ENCODE assay signal across 8 mouse cellular contexts in the genomic region with DNA sequence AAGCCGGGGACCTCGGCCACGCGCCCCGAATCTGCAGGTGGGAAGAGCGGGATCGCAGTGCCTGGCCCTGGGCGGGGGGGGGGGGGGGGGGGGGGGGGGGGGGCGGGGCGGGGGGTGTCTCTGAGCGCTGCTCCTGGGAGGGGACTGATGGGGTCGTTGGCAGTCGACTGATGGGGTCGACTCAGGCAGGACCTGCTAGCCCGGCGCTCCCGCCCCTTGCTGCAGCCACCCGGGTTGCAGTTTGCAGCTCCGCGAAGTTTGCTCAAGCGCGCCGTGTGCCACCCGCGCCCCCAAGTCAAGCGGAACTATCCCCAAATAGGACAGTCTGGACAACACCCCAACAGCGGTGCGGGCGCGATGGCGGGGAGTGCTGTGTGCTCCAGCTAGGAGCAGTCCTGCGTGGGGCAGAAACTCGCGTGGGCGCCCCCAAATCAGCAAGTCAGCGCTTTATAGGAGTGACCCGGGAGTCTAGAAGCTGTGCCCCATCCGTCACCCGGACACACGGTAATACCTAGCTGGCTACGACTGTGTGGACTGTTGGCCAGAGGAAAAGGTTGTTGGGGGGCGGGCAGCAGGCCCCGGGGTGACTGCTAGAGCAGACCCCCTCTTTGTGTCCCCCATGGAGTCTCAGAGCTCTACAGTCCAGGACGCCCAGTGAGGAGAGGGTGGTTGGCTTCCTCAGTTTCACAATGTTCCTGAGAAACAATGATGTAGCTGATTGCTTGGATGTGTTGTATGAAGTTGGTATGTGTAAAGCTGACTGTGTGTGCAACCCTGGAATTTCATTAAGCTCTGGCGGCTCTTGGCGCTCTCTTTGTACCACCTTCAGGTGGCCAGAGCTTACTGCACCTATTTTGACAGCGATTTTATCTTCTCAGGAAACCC. TPM values are rescaled to one million over a fixed set of nuclear protein-coding genes. Genes with fewer than 3 reads are reported as not detected.
A peak's percentile ranks its signal among the peaks of the same experiment; 100 is the strongest.
DNase-seq lines count a peak whose midpoint lies in the region; ATAC-seq lines count a peak whose summit lies in the region.

No protein-coding gene starts in this region.

- peak overlapping the region; percentile 72 for H3K4me3 ChIP-seq in embryonic facial prominence, embryonic 13.5 days
- H3K4me3 ChIP-seq in heart, embryonic 10.5 days = peak overlapping the region; percentile 71
- H3K4me3 ChIP-seq in kidney, embryonic 14.5 days (ENCODE audit: low read length) = peak overlapping the region; percentile 73
- H3K4me3 ChIP-seq in liver, embryonic 13.5 days (replicated peaks) = peak overlapping the region; percentile 57

- H3K27ac ChIP-seq in embryonic facial prominence, embryonic 13.5 days = peak overlapping the region; percentile 95
- H3K27ac ChIP-seq in heart, embryonic 10.5 days = peak overlapping the region; percentile 85
- H3K27ac ChIP-seq in kidney, embryonic 14.5 days (ENCODE audit: low read depth, low read length) = peak overlapping the region; percentile 92
- H3K27ac ChIP-seq in liver, embryonic 13.5 days = peak overlapping the region; percentile 55

- H3K4me1 ChIP-seq in embryonic facial prominence, embryonic 13.5 days = peaks cover 36% of the 10 kb centered on the region
- peaks cover 4% of the 10 kb centered on the region; the same call in 1 of the 2 replicates for H3K4me1 ChIP-seq in heart, embryonic 10.5 days
- peaks cover 13% of the 10 kb centered on the region for H3K4me1 ChIP-seq in kidney, embryonic 14.5 days (ENCODE audit: control insufficient read depth, insufficient read depth, low read length)
- H3K4me1 ChIP-seq in liver, embryonic 13.5 days (replicated peaks) = 0 out of 2 replicates have a peak, but pooled peaks cover 7% of the 10 kb centered on the region

- H3K36me3 ChIP-seq in embryonic facial prominence, embryonic 13.5 days = no peaks in the 10 kb centered on the region
- no peaks in the 10 kb centered on the region for H3K36me3 ChIP-seq in heart, embryonic 10.5 days
- no peaks in the 10 kb centered on the region for H3K36me3 ChIP-seq in kidney, embryonic 14.5 days (ENCODE audit: control insufficient read depth, insufficient read depth, low read length)
- no peaks in the 10 kb centered on the region for H3K36me3 ChIP-seq in liver, embryonic 13.5 days

- H3K27me3 ChIP-seq in embryonic facial prominence, embryonic 13.5 days = no peaks in the 10 kb centered on the region
- H3K27me3 ChIP-seq in heart, embryonic 10.5 days (ENCODE audit: insufficient read depth, poor library complexity, severe bottlenecking) = no peaks in the 10 kb centered on the region
- H3K27me3 ChIP-seq in kidney, embryonic 14.5 days (ENCODE audit: control insufficient read depth, insufficient read depth, low read length) = no peaks in the 10 kb centered on the region
- H3K27me3 ChIP-seq in liver, embryonic 13.5 days = peaks cover 30% of the 10 kb centered on the region

- H3K9ac ChIP-seq in embryonic facial prominence, embryonic 13.5 days = peak overlapping the region; percentile 84
- H3K9ac ChIP-seq in kidney, embryonic 14.5 days (ENCODE audit: low read depth, low read length) = peak overlapping the region; percentile 80
- peak overlapping the region; percentile 39 for H3K9ac ChIP-seq in liver, embryonic 13.5 days

- H3K4me2 ChIP-seq in embryonic facial prominence, embryonic 13.5 days = peak overlapping the region; percentile 82
- peak overlapping the region; percentile 89 for H3K4me2 ChIP-seq in kidney, embryonic 14.5 days (replicated peaks; ENCODE audit: low read depth, low read length)
- H3K4me2 ChIP-seq in liver, embryonic 13.5 days = peak overlapping the region; percentile 70

- no peaks in the 10 kb centered on the region for H3K9me3 ChIP-seq in embryonic facial prominence, embryonic 13.5 days
- no peaks in the 10 kb centered on the region for H3K9me3 ChIP-seq in heart, embryonic 10.5 days
- no peaks in the 10 kb centered on the region for H3K9me3 ChIP-seq in kidney, embryonic 14.5 days (ENCODE audit: control insufficient read depth, low read length)
- H3K9me3 ChIP-seq in liver, embryonic 13.5 days (replicated peaks) = no peaks in the 10 kb centered on the region

- WGBS in embryonic facial prominence, embryonic 13.5 days = under 1% methylated on average over 32 of the region's 47 CpGs
- WGBS in heart, embryonic 10.5 days = under 1% methylated on average over 39 of the region's 47 CpGs
- WGBS in kidney, embryonic 14.5 days = under 1% methylated on average over 40 of the region's 47 CpGs
- under 1% methylated on average over 34 of the region's 47 CpGs for WGBS in liver, embryonic 13.5 days (ENCODE audit: insufficient replicate concordance)

- peak; percentile 20 to 50 for DNase-seq in urinary bladder, adult 18-20 months (ENCODE audit: low spot score in 2 of 2)
- no peak for DNase-seq in urinary bladder, postnatal 10 days (ENCODE audit: low spot score)
- DNase-seq in heart, embryonic 10.5 days (ENCODE audit: low spot score) = peak; percentile 83
- no peak for DNase-seq in liver, embryonic 13.5 days
- DNase-seq in neural tube, embryonic 10.5 days (ENCODE audit: extremely low spot score, low spot score) = peak; percentile 83
- DNase-seq in thymus, postnatal 14 days = peak; percentile 6

- ATAC-seq in embryonic facial prominence, embryonic 13.5 days (ENCODE audit: insufficient number of reproducible peaks, insufficient read depth, low FRiP score, low TSS enrichment, low read depth) = peak; percentile 71
- ATAC-seq in kidney, embryonic 14.5 days (ENCODE audit: low FRiP score, low TSS enrichment) = peak; percentile 82
- ATAC-seq in liver, embryonic 13.5 days (ENCODE audit: low read depth) = peak; percentile 53

RNA-seq across cellular contexts. Expression of a gene that starts 0.6 kb away (rescaled TPM):
- 18.4 and 21.8 TPM in 2 replicates for polyA plus RNA-seq in embryonic facial prominence, embryonic 13.5 days (2015; fragmentation: Nextera tagmentation; extraction: Ambion mirVana)
- 5.0 and 6.1 TPM in 2 replicates for polyA plus RNA-seq in heart, embryonic 10.5 days (2016; fragmentation: Nextera tagmentation; extraction: Ambion mirVana)
- polyA plus RNA-seq in kidney, embryonic 14.5 days (2014; fragmentation: Nextera tagmentation; extraction: Ambion mirVana) = 11.7 and 16.9 TPM in 2 replicates
- 0.99 and 2.0 TPM in 2 replicates for polyA plus RNA-seq in liver, embryonic 13.5 days (2015; fragmentation: Nextera tagmentation; extraction: Ambion mirVana)

Comparison
In these comparisons a context has a peak if more than half of its experiments do, and no peak if none do; other contexts are left out.
1. DNase-seq: peak in urinary bladder, adult 18-20 months (2 of 2), heart, embryonic 10.5 days (single experiment), neural tube, embryonic 10.5 days (single experiment) and thymus, postnatal 14 days (single experiment); none in urinary bladder, postnatal 10 days (single experiment) and liver, embryonic 13.5 days (single experiment).
2. Peak in every context shown above with its lines, with median percentiles within 50 percentile points of each other: ATAC-seq, H3K27ac ChIP-seq, H3K4me2 ChIP-seq, H3K4me3 ChIP-seq and H3K9ac ChIP-seq.